Mouse (Mus musculus) testis, postnatal 10 days (tissue): ENCODE measurements around the gene Zfp800.

Experiments
- DNase-seq: peaks from one replicate; pipeline ENCODE4 v3.0.0; 2021; ENCODE audit warnings: low spot score

Gene Zfp800

GRCm38 (mm10) chr6:28309692-28310091 is 88.1 kb downstream of the Zfp800 start:
- DNase-seq = no peak

DNA sequence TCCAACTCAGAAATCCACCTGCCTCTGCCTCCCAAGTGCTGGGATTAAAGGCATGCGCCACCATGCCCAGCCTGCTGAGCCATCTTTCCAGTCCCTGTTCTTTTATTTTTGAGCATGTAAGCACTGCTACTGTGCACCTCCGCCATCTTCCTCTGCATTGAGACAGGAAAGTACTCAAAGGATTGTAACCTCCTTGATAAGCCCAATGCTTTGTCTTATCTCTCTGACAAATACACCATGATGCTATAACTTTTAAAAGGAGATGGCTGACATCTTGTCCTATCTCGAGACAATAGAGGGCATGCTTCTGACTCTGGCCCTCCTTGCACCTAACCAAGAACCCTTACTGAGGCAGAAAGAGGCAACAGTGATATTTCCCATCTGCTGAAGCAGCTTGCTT is 88.9 kb downstream of the Zfp800 start:
- no peak for DNase-seq

GRCm38 (mm10) chr6:28306702-28307101 is 91.1 kb downstream of the Zfp800 start:
- no peak for DNase-seq

- DNase-seq = peak; percentile 44
These were observed 101.5 kb downstream of the Zfp800 start for GRCm38 (mm10) chr6:28296306-28296705.

- no peak for DNase-seq
These were observed 102.2 kb downstream of the Zfp800 start for GRCm38 (mm10) chr6:28295581-28295980.

GRCm38 (mm10) chr6:28292810-28293209 is 105.0 kb downstream of the Zfp800 start:
- DNase-seq = no peak

GRCm38 (mm10) chr6:28279886-28280285 is 117.9 kb downstream of the Zfp800 start:
- DNase-seq = no peak

- no peak for DNase-seq
These were observed 135.6 kb downstream of the Zfp800 start for GRCm38 (mm10) chr6:28262198-28262621.

DNA sequence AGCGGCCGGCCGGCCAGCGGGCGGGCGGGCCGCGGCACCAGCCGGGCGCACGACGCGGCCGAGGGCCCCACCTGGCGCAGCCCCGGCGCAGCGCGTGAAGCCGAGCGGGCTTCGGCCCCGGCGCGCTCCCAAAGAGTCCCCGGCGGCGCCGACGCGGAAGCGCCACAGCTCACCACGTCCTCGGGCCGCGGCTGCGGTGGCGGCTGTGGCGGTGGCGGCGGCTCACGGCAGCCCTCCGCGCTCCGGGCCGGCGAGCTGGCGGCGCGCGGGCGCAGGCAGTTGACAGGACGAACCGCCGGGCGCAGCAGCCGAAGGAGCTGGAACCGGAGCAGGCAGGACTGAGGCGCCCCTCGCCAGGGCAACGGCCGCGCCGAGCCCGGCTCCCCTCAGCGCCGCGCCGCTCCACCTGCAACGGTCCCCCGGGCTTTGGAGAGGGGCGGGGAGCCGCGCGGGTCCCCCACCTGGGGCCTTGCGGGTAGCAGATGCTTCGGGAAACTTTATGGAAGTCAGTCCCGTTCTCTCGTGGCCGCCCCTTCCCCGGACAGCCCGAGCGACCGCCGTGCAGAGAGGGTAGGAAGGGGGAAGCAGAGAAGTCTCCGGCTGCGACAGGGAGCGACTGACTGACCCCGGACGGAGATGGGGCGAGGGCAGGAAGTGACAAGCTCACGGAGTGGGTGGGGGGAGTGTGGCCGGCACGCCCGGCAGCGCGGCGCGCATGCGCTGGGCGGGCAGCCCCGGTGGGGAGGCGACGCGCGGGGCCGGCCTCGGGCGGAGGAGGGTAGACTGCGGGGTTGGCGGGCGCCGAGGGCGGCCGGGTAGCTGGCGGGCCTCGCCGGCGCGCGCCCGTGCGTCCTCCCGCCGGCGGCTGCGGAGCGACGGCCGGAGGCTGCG is 136.3 kb downstream of the Zfp800 start:
- DNase-seq = peak; percentile 89

DNA sequence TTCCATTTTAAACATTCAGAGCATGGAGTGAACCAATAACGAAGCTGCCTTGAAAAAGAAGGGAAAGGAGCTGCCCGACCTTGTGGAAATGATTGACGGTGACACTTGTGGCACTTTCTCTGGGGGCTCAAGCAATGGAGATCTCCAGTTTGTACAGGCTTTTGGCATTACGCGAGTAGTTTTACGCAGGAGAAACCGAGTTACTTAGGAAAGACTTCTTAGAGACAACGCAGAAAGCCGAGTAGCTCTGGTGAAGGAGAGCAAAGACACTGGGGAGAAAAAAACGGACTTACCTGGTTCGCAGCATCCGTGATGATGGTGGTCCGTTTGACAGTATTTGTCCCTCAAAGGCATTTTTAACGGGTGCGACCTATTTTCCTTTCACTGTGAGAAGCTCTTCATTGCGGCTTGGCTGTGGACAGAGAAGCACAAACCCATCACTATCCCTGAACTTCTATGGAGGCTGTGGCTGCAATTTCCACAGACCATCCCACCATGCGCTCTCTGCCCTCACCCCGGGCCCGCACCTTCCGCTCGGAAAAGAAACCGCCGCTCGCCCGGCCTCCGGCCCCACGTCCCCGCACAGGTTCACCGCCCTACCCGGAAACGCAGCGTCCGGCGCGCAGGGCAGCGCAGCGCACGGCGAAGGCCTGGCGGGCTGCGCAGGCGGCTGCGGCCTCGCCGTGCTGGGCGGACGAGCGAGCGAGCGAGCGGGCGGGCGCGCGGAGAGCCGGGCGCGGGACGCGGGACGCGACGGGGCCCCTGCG is 137.2 kb downstream of the Zfp800 start:
- DNase-seq = peak; percentile 58

GRCm38 (mm10) chr6:28259750-28260149 is 138.1 kb downstream of the Zfp800 start:
- no peak for DNase-seq

- no peak for DNase-seq
These were observed 139.4 kb downstream of the Zfp800 start for GRCm38 (mm10) chr6:28258440-28258839.

DNA sequence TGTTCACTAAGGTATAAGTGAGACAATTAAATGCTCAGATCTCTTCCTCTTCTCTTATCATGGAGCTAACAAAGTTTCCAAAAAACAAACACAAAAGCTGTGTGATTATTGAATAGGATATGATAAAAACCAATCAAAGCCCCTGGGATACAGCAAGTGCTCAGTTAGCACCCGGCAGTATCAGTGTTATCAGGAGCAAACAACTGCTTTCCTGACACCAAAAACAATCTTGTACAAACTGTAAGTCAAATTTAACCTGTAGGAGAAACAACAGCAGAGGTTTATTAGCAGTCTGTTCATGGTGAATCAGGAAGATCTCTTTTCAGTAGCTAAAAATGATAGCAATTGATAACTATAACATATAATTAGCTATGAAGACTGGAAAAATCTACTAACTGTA is 140.0 kb downstream of the Zfp800 start:
- no peak for DNase-seq

DNA sequence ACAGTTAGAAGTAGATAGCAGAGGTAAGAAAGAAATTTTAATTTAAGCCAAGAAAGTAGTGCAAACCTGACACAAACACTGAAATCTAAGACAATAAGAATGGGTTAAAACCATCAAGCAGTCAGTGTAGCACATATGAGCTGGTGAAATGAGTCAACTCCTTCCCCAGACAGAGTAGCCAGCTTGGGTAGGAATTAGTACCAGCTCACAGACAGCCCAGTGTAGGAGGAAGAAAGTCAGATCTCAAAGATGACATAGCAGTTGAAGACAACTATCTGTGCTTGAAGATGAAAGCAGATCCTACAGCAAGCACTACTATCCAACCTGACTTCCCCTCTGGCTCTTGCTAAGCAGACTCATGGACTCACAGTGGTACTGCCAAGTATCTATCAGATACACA is 145.0 kb downstream of the Zfp800 start:
- DNase-seq = no peak

GRCm38 (mm10) chr6:28248211-28248610 is 149.6 kb downstream of the Zfp800 start:
- DNase-seq = no peak

DNA sequence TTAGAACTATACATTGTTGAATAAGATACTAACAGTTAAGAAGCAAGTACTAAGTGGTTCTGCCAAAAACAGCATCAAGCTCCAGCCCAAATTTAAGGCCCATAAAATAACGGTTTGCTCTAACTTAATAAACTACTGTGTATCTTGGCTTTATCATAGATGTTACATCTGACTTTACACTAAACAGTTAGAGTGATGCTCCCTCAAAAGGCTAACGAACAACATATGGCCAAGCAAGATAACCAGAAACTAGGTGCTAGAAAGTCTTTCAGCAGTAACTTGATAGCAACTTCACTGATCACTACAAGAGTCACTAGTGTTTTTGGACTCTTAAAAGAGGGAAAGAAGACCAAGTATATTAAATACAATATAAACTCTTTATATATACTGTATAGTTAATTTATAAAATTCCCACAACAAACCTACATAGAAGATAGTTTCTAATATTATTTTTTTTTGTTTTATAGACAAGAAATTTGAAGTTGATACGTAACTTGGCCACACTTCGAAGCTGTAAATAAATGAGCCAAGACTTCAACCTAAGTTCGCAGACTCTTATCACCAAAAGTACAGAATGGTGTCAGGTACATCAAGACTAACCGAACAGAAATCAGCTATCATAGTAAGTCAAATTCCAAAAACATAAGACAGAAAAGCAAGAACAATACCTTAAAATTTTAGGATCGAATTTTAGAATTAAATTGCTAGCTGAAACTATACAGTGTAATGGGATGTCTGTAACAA is 165.0 kb downstream of the Zfp800 start:
- no peak for DNase-seq

DNA sequence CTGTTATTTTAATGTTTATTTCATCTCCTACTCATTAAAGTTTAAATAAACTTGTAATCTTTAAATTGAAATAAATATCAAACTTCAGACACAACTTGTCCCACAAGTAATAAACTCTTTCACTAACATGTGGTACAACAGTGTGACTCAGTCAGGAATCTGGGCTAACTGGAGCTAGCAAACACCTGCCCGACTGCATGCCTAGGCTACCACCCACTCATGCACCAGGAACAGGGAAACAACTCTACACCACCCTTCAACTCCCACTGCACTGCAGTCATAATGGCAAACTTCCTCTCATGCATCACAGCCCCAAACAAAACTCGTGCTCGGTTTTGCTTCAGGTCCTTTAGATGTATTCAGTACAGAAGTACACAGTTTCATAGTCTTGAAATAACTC is 169.7 kb downstream of the Zfp800 start:
- no peak for DNase-seq

DNA sequence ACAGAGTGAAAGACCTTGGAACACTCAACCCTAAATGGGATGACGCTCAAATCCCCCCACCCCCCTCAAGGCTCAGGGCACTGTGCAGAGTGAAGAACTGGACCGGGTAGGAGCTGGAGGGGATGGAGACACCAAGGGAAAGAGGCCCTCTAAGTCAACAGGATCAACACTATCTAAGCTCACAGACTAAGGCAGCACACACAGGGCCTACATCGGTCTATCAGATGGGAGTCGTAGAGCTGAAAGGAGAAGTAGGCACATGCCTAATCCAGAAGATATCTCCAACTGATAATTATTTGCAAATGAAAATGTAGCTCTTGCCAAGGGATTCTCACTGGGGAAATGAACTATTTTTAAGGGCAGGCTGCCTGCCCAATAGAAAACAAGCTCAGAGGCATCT is 176.8 kb downstream of the Zfp800 start:
- no peak for DNase-seq

DNA sequence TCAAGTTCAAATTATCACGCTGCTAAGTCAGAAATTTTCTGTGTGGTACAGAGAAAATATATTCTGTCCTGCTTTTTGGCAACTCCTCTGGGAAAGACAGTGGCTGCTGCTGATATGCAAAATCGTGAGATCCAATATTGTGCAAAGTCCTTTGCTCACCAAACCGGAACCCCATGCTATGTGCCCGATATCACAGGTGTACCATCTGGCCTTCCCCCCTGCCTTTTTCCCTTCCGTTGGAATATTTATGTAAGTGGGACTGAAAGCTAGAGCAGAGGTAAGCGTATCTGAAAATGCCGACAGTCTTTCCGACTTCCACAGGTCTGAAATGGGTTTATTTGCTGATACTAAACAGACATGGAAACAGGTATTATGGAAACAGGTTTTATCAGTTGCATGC is 179.4 kb downstream of the Zfp800 start:
- DNase-seq = no peak

DNA sequence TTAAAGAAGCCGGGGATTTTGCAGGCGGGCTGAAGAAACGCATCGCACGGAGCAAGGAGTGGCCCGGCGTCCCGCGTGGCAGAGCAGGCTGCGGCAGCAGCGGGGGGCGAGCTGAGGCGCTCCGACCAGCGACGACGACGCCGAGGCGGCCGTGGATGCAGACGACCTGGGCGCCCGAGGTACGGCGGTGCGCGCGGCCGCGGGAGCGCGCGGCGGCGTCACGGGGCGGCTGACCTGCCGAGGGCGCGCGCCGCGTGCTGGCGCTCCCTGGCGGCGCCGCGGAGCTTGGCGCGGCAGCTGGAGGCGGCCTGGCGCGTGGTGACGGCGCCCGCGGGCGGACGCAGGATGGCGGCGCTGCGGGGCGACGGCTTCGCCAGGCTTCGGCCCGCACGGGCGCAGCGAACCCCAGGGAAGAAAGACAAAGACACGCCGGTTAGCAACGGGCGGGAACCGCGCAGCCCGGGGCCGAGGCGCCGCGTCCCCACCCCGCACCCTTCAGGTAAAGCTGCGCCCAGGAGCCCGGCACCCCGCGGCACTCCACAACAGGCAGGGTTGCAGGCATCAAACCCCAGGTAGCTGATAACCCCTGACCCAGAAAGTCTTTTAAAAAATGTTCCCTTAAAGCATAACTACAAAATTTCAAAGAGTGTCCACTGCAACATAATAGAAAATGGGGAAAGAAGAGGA is 182.4 kb downstream of the Zfp800 start:
- DNase-seq = peak; percentile 73

GRCm38 (mm10) chr6:28214658-28215267 is 183.0 kb downstream of the Zfp800 start:
- no peak for DNase-seq
